Mouse (Mus musculus) cerebellum, adult (tissue): ENCODE data around the gene Arhgef26.

ENCODE experiments used
- ATAC-seq: cut with Nextera tagmentation; 2 replicates; pipeline ENCODE4 v1.9.2; 2017; ENCODE audit warnings: mild to moderate bottlenecking, moderate library complexity, mixed read lengths; ENCODE audit not compliant: insufficient number of reproducible peaks, low FRiP score, low TSS enrichment

Arhgef26 gene

DNA sequence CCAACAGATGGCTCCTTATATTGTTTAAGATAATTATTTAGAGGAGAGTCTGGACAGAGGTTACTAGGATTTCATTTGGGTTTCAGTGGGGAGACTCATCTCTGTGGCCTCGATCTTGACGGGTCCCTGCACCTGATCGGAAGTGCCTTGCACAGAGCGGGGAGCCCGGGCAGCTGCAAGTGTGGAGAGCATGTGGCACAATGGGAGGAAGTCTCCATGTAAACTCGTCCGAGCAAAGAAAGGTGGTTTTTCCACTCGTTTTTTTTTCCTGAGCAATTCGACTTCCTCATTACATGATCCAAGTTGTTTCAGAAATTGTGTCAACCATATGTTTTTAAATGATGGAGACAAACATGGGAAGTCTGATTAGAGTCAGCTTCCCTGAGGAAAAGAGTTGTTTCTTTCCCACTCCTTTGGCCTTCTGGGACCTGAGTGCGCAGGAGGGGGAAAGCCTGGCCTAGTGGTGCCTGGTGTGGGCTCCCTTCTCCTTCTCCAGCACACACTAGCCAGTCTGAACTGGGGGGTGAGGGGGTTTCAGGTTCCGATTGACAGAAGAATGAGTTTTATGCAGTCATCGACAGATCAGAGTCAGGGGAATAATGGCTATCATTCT is 105.5 kb downstream of the Arhgef26 start:
- ATAC-seq = no peak

DNA sequence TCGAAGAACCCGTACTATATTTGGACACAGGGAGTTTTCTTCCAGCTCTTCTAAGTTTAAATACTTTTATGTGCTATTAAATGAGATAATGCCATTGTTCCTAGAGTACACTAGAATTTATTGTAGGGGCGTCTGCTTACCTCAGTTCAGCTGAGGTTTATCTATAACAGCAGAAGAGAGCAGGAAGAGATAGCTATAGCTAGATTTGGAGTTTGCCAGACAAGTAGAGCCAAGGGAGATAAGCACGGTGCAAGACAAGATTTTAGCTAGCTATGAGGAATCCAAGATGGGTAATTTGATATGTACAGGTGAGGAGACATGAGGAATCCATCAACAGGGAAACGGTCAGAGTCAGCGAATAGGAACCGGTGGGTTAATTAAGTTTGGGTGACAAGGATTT is 108.1 kb downstream of the Arhgef26 start:
- ATAC-seq = no peak

GRCm38 (mm10) chr3:62447151-62447550 is 109.0 kb downstream of the Arhgef26 start:
- no peak for ATAC-seq

- no peak for ATAC-seq
These were observed 111.8 kb downstream of the Arhgef26 start for GRCm38 (mm10) chr3:62449871-62450496.

GRCm38 (mm10) chr3:62452961-62453360 is 114.8 kb downstream of the Arhgef26 start:
- ATAC-seq = no peak

DNA sequence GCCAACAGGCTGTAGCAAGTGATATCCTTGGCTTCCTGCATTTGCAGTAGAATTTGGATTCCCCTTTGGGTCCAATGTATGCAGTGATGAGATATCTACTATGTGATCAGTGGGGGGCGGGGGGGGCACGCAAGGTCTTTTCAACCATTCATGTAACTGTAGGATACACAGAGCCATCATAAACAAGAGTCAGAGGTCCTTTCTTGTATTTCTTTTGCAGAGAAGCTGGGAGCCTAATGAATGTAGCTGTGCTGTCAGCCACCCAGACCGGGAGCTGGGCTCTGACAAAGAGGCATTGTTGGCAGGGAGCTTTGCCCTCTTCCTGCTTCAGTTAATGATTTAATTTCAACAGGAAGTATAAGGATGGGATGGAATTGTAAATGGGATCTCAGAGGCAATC is 116.0 kb downstream of the Arhgef26 start:
- ATAC-seq = no peak

DNA sequence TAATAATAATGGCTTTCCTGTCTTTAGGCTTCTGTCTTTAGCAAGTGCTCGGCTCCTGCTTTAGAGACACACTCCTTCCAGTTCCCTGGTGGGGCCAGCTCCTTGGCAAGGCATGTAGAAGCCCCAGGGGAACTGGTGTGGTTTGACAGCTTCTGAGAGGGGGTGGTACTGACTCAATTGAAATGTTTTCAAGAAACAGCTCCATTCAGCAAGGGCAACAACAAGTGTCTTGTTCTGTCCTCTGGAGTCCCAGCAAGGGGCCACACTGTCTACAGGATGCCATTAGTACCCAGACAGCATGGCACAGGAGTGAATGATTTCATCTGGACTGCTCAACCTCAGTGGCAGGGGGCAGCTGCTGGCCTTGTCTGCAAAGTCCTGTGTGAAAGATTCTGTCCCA is 117.7 kb downstream of the Arhgef26 start:
- ATAC-seq = peak; percentile 37; the same call in 1 of the 2 replicates

- ATAC-seq = peak; percentile 79
These were observed 120.3 kb downstream of the Arhgef26 start for GRCm38 (mm10) chr3:62458284-62459013.

- ATAC-seq = no peak
These were observed 121.3 kb downstream of the Arhgef26 start for GRCm38 (mm10) chr3:62459483-62459882.

- ATAC-seq = no peak
These were observed 126.1 kb downstream of the Arhgef26 start for GRCm38 (mm10) chr3:62464276-62464675.

- ATAC-seq = no peak
These were observed 132.0 kb downstream of the Arhgef26 start for GRCm38 (mm10) chr3:62470179-62470578.

DNA sequence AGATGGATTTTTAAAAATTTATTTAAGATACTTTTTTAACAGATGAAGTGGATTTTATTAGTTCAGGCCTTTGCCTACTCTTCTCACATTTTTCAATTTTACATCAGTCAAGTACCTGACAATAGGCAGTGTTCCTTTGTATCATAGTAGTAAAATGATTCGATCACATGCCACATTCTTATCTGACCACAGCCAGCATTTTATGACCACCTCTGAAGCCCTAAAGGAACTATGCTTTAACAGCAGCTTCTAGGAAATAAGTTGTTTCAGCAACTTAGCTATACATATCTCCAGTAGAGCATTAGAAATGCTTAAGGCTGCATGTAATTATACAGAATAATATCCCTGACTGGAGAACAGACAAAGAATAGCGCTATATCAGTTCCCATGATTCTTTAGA is 146.2 kb downstream of the Arhgef26 start:
- ATAC-seq = no peak

GRCm38 (mm10) chr3:62492568-62492967 is 154.4 kb downstream of the Arhgef26 start:
- ATAC-seq = no peak

DNA sequence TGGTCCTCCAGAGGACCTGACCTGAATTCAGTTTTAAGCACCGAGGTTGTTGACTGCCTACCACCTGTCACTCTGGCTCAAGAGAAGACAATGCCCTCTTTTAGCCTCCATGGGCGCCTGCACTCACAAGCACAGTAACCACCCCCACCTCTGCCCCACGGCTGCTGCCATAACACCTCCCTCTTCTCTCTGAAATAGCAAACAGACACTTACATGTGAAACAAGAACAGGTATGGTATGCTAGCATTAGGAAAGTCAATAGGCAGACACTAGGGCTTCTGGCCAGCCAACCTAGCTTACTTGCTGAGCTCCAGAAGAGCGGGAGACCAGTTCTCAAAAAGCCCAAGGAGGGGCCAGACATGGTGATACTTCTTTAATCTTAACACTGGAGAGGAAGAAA is 161.2 kb downstream of the Arhgef26 start:
- no peak for ATAC-seq

DNA sequence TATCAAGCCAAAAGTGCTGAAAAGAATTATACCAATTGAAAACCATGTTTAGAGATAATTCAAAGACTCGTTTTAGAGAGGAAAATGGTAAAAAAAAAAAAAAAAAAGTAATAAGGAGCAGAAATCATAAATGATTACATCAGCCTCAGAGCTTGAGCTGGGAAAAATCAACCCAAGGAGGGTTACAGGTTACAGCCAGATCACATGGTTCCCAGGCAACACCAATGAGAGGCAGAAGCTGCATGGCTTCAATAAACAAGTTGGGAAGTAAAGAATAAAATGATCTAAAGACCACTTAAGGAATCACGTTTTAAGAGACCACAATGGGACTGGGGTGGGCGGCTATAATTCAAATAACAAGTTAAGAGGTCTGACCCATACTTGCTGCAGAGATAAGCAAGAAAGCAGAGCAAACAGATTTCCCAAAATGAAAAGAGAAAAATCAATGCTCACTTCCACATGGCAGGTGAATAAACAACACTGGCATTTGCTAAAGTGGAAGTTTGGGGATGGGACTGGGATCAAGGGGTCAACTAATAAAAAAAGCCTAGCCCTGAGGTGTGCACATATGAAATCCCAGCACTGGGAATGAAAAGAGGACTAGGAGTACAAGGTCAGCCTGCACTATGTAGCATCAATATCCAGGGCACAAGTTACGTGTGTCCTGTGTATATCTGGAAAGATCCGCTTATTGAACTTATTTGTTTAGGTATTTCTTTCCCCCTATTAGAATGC is 167.2 kb downstream of the Arhgef26 start:
- ATAC-seq = no peak

DNA sequence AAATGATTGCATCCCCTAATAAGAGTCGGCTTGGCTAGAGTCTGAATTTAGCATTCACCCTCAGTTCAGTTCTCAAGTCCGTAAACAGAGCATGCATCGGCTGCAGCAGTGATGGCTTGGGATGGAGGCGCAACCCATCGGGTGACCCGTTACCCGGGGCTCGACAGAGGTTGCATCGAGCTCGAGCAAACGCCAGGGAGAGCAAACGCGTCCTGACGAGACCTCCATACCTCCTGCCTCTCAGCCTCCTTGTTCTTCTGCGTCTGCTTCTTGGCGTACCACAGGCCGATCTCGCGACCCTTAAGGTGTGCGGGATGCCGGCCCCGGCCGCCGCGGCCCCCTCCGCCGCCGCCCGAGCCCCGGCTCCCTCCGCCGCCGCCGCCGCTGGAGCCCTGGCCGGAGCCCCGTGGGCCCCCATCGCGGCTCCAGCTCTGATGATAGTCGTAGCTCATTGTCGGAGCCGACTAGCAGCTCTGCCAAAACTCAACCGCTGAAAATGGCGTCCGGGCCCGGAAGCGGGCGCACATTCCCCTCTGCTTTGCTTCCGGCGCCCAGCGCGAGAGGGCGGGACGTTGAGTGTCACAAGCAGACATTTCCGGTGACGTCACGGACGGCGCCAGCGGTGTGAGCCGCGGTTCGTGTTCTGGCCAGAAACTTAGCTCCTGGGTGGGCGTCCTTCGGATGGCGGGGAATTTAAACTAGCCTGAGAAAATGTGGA is 168.5 kb downstream of the Arhgef26 start, which contains the start of gene Dhx36:
Dhx36 (minus strand) TSS at position 517 of the 718 bp plus-strand sequence.
- peak; percentile 98 for ATAC-seq

GRCm38 (mm10) chr3:62507206-62507647 is 169.1 kb downstream of the Arhgef26 start:
- ATAC-seq = no peak
